Mouse (Mus musculus) ES-E14 (cell line): ENCODE results near the gene Lin7a. TPM values are rescaled to one million over a fixed set of nuclear protein-coding genes. Genes with fewer than 3 reads are reported as not detected.

Experiments
- DNase-seq: peaks from one replicate; pipeline ENCODE4 v3.0.0-alpha.2; 2013; ENCODE audit warnings: low read depth, low spot score
- H3K27ac ChIP-seq: 2 replicates; pipeline ENCODE4 v1.5.1; 2012; ENCODE audit warnings: low read depth, mild to moderate bottlenecking, low read length, moderate library complexity, mixed read lengths; ENCODE audit not compliant: poor library complexity, insufficient read depth, severe bottlenecking
- H3K36me3 ChIP-seq: 2 replicates; pipeline ENCODE4 v1.6.1; 2012; ENCODE audit warnings: mild to moderate bottlenecking, low read length, moderate library complexity, mixed read lengths; ENCODE audit not compliant: control insufficient read depth, poor library complexity, insufficient read depth, severe bottlenecking
- H3K4me1 ChIP-seq, 2 experiments: fragments of 150-350 bp in 1 of 2; sonication (generic) in 1 of 2; 2 replicates each; pipeline ENCODE4 v1.6.1; 2012; ENCODE audit warnings: low read length in 2 of 2, mild to moderate bottlenecking in 1 of 2, mixed read lengths in 1 of 2; ENCODE audit not compliant: control insufficient read depth in 2 of 2, insufficient read depth in 2 of 2, poor library complexity in 1 of 2
- H3K4me3 ChIP-seq, 2 experiments: fragments of 150-350 bp in 1 of 2; sonication (generic) in 1 of 2; 2 replicates each; pipeline ENCODE4 v1.5.1; 2012; ENCODE audit warnings: low read length in 2 of 2, low read depth in 1 of 2, mild to moderate bottlenecking in 1 of 2, mixed read lengths in 1 of 2; ENCODE audit not compliant: insufficient read depth in 1 of 2, poor library complexity in 1 of 2, severe bottlenecking in 1 of 2
- H3K9ac ChIP-seq: 2 replicates; pipeline ENCODE4 v1.6.1; 2012; ENCODE audit warnings: low read depth, mild to moderate bottlenecking, low read length, mixed read lengths; ENCODE audit not compliant: poor library complexity, insufficient read depth, severe bottlenecking
- H3K9me3 ChIP-seq: fragments of 150-350 bp; sonication (generic); 2 replicates; pipeline ENCODE4 v1.6.1; 2012; ENCODE audit warnings: low read depth, mild to moderate bottlenecking, low read length; ENCODE audit not compliant: control insufficient read depth, insufficient read depth
- CHD2 ChIP-seq: IDR thresholded peaks from 2 replicates; pipeline ENCODE4 v1.6.1; 2014; ENCODE audit warnings: mild to moderate bottlenecking, low read depth, low read length, inconsistent platforms
- HCFC1 ChIP-seq: IDR thresholded peaks from 2 replicates; pipeline ENCODE4 v1.6.1; 2012; ENCODE audit warnings: low read length, inconsistent platforms, borderline replicate concordance; ENCODE audit not compliant: insufficient read depth
- MAFK ChIP-seq: IDR thresholded peaks from 2 replicates; pipeline ENCODE4 v1.6.1; 2014; ENCODE audit warnings: mild to moderate bottlenecking, low read depth, low read length, inconsistent platforms; ENCODE audit not compliant: insufficient read depth
- ZC3H11A ChIP-seq: IDR thresholded peaks from 2 replicates; pipeline ENCODE4 v1.6.1; 2012; ENCODE audit warnings: low read depth, mild to moderate bottlenecking, inconsistent platforms, low read length, borderline replicate concordance
- ZNF384 ChIP-seq: IDR thresholded peaks from 2 replicates; pipeline ENCODE4 v1.6.1; 2012; ENCODE audit warnings: low read depth, low read length, inconsistent platforms
- in situ Hi-C, 2 experiments: fragments of 600-800 bp; cut with MboI; formaldehyde crosslinking; loops; one replicate each; pipeline ENCODE4 v1.15.1; 2025; ENCODE audit warnings: low sequenced_read_pairs in 2 of 2, inconsistent platforms in 1 of 2; ENCODE audit not compliant: unreplicated experiment in 2 of 2
- total RNA-seq: library from RNA; depleted of rRNA; stranded (reverse); fragments of 300-350 nt; gene quantifications from 2 replicates; pipeline ENCODE4 v1.2.3, GENCODE M21; 2012

Gene Lin7a
- total RNA-seq, 1 experiment, result 0.09 TPM

DNA sequence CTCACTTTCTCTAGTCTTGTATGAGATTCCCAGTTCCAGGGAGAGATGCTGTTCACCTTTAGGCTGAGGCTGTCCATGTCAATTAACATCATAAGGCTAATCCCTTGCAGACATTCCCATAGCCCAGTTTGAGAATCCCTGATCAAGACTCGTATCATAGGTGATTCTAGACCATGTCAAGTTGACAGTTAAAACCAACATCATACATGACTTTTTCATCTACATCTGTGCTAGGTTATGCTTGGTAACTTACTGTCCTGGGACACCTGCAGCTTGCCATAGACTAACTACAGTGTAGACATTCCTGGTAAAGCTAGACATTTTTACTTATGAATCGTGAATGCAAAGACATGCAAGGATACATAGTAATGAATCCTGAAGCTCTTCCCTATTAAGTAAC is 27.3 kb upstream of the Lin7a start:
- TF ChIP-seq ZNF384 (no peak), HCFC1 (no peak), CHD2 (no peak), MAFK (no peak), ZC3H11A (no peak)
- no peaks in the 10 kb centered on the region for H3K4me1 ChIP-seq
- no peak overlapping the region for H3K9ac ChIP-seq
- no peak overlapping the region for H3K27ac ChIP-seq
- DNase-seq, result no peak
- in situ Hi-C loops, result no loop called here
- no peak overlapping the region for H3K4me3 ChIP-seq
- H3K9me3 ChIP-seq, result no peaks in the 10 kb centered on the region
- no peaks in the 10 kb centered on the region for H3K36me3 ChIP-seq

DNA sequence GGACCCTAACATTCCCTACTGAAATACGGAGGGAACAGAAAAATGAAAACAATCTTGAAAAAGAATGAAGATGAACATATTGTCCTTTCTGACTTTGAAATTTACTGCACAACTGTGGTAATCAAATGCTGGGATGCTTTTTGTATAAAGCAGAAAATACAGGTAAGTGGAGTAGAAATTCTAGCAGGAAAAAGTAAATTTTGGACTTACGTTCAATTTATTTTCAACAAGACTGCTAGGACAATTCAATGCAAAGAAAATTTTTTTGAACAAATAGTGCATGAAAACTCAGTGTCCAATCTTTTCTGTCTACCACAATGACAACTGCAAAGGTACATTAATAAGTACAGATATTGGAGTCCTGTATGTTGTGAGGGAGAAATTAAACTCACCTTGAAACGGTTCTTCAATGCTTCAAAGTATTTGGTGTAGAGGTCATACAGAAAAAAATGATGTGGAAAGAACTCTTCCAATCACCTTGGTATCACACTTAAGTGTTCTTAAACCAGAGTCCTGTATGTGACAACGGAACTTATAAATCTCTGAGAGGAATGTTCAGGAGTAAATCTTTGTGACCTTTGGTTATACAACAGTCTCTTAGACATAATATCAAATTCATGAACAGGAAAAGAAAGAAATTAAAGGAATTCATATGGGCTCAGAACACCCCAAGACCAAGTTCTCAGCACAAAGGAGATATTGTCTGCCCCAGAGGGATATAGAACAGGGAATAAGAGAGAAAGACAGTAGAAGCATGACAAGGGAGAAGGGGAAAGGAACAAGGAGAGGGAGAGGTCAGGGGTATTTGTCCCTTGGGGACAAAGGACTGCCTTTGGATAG is 26.6 kb upstream of the Lin7a start:
- Histone ChIP-seq H3K4me1 (no peaks in the 10 kb centered on the region), H3K4me3 (no peak overlapping the region), H3K36me3 (no peaks in the 10 kb centered on the region), H3K9ac (no peak overlapping the region), H3K9me3 (no peaks in the 10 kb centered on the region), H3K27ac (no peak overlapping the region)
- TF ChIP-seq MAFK, result no peak
- no peak for TF ChIP-seq ZC3H11A
- TF ChIP-seq CHD2, result no peak
- TF ChIP-seq HCFC1, result no peak
- TF ChIP-seq ZNF384, result no peak
- no peak for DNase-seq
- in situ Hi-C loops, result no loop called here

DNA sequence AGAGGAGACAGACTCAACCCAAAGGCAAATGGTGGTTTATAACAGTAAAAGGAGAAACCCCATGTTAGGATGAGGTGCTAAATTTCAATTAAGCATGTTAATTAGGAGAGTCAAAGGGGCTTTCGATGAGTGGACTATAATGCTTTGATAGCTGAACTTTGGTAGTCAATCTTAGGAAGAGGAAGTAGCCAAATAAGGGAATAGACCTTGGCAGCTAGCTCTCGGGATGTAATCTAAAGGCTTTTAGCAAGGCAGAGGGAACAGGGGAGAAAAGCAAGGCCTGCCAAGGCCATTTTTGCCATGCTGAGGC is 26.0 kb upstream of the Lin7a start:
- no peak overlapping the region for H3K27ac ChIP-seq
- H3K36me3 ChIP-seq, result no peaks in the 10 kb centered on the region
- in situ Hi-C loops, result no loop called here

DNA sequence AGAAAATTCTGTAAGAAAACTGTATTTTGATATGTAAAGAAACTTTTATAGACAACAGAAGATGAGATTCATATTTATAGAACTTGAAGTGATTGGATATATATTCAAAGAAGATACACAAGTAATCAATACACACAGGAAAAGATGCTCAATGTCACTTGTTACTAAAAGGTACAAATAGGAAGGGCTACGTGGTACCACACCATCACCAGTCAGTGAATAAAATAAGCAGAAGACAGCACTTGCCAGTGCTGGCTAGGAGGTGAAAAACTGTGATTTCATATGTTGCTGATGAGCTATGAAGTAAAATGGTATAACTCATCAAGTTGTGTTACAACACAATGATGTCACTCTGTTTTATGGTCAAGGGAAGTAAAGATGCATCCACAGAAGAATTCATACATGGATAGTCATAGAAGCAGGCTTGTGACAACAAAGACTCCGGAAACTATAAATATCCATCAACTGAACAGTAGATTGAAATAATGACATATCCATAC is 25.5 kb upstream of the Lin7a start:
- Histone ChIP-seq H3K4me1 (no peaks in the 10 kb centered on the region), H3K27ac (no peak overlapping the region), H3K36me3 (no peaks in the 10 kb centered on the region), H3K9me3 (no peaks in the 10 kb centered on the region), H3K4me3 (no peak overlapping the region), H3K9ac (no peak overlapping the region)
- in situ Hi-C loops, result no loop called here
- DNase-seq, result no peak
- no peak for TF ChIP-seq CHD2
- TF ChIP-seq MAFK, result no peak
- no peak for TF ChIP-seq HCFC1

More for the DNA sequence above, 26.0 kb upstream of the Lin7a start:
- Histone ChIP-seq H3K4me3 (no peak overlapping the region), H3K9me3 (no peaks in the 10 kb centered on the region), H3K4me1 (no peaks in the 10 kb centered on the region), H3K9ac (no peak overlapping the region)
- no peak for DNase-seq
- TF ChIP-seq ZNF384, result no peak
- no peak for TF ChIP-seq ZC3H11A
- TF ChIP-seq HCFC1, result no peak

DNA sequence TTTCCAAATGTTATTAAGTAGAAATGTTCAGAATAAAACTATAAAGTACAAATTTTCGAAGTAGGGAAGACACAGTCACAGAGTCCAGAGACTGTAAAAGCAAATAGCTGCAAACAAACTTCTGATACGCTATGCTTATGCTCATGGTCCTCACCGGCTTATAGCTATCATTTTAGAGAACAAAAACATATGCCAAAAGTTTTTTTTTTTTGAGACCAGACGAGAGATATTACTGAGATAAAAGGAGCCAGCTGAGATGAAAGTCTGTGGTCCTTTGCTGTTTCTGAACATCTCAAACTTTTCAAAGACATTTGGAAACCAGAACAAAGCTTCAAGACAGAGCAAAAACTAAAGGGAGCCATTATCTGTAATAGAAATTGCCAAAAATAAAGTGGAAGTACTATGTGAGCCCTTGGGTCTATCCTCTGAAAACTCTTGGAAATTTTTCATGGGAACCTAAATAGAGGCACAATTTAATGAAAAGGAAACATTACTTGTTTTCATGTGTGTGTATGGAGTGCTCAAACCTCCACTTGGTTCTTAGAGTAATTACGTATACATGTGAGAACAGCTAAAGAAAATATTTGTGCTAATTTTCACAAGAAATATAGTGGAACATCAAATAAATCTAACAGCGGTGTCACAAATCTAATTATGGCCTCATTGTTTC is 24.4 kb upstream of the Lin7a start:
- TF ChIP-seq CHD2 (no peak), HCFC1 (no peak), MAFK (no peak), ZC3H11A (no peak), ZNF384 (no peak)
- no peak overlapping the region for H3K27ac ChIP-seq
- no peaks in the 10 kb centered on the region for H3K9me3 ChIP-seq
- in situ Hi-C loops, result no loop called here
- DNase-seq, result no peak
- no peaks in the 10 kb centered on the region for H3K36me3 ChIP-seq
- H3K9ac ChIP-seq, result no peak overlapping the region
- no peak overlapping the region for H3K4me3 ChIP-seq
- H3K4me1 ChIP-seq, result no peaks in the 10 kb centered on the region
